Mouse (Mus musculus) cerebellum, adult (tissue): Measurements from ENCODE around the gene Gm4869.
"Not testable (repeated sequence)": the region's sequence is repeated elsewhere in the genome, so short reads cannot be mapped to it uniquely, and the experiment has no call there.

Experiments used
- ATAC-seq: cut with Nextera tagmentation; 2 replicates; pipeline ENCODE4 v1.9.2; 2017; ENCODE audit warnings: mild to moderate bottlenecking, moderate library complexity, mixed read lengths; ENCODE audit not compliant: insufficient number of reproducible peaks, low FRiP score, low TSS enrichment

Gm4869 gene

DNA sequence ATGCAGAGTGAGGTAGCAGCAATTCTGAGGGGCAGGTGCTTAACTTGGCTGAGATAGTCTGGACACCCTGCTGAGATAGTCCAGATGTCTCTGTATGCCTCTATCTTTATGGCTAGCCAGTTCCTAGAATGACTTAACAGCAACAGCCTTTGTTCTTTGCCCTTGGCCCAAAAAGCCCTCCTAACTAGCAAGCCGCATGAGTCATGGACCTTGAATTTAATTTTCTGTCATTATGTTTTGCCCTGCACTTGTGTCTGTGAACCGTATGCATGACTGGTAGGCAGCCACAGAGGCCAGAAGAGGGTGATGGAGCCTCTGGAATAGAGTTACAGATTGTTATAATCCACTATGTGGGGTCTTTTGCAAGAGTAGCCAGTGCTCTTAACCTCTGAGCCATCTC is 17.7 kb downstream of the Gm4869 start:
- not testable (repeated sequence) for ATAC-seq

DNA sequence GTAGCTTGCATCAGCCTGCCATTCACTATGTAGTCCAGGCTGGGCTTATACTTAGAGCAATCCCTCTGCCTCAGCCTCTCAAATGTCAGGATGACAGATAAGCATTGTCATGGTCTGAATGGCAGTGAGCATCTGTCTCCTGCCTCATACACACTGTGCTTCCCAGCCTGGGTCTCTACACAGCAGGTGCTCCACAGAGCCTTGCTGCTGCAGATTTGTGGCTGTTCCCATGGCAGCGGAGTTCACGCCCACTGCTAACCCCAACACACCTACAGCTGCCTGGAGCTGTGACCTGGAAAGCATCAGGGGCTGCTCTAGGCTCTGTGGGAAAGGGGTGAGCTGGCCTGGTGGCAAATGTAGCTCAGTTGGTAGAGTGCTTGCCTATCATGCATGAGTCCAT is 19.5 kb downstream of the Gm4869 start:
- no peak for ATAC-seq

DNA sequence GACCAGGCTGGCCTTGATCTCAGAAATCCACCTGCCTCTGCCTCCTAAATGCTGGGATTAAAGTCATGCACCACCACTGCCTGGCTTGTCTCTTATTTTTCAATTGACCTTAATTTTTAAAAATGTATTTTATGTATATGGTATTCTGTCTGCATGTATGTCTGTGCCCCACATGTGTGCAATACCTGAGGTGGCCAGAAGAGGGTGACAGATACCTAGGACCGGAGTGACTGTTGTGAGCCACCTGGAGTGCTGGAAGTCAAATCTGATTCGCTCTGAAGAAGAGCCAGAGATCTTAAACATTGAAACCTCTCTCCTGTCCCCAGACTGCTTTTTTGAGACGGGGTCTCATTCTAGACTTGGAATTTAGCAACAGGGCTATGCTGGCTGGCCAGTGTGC is 26.9 kb downstream of the Gm4869 start:
- no peak for ATAC-seq

DNA sequence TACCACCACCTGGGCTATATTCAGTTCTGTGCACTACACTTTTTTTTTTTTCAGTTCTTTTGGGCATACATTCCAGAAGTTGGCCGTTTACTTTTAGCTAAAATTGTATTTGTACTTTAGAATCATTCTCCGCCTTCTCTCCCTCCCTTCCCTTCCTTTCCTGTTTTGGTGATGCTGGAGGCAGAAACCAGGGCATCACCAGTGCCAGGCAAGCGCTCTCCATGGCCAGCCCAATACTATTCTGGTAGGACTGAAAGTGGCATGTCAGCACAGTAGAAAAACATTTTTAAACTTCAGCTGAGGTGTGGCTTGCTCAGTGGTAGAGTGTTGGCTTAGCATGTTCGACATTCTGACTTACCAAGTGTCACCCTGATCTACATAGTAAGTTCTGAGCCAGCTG is 36.0 kb downstream of the Gm4869 start:
- ATAC-seq, result no peak

DNA sequence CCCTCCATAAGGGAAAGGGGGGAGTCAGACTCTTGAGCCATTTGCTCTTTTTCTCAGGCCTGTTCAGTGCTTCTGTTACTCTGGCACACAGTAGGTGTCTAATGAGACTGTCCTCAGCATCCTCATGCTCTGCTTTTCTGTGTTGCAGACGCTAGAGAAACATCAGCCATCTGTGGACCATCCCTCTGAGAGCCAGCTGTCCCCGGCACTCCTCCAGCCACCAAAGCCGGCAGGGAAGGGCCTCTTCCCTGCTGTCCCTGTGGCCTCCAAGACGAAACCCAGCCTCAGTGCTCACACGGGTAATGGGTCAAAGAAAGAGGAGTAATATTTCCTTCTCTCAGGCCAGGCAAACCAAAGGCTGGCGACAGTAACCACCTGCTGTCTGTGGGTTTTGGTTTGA is 45.7 kb downstream of the Gm4869 start:
- no peak for ATAC-seq

- no peak for ATAC-seq
Measured at GRCm38 (mm10) chr5:140492684-140493233, 47.3 kb downstream of the Gm4869 start.

GRCm38 (mm10) chr5:140498176-140498575 is 52.7 kb downstream of the Gm4869 start:
- ATAC-seq, result no peak

DNA sequence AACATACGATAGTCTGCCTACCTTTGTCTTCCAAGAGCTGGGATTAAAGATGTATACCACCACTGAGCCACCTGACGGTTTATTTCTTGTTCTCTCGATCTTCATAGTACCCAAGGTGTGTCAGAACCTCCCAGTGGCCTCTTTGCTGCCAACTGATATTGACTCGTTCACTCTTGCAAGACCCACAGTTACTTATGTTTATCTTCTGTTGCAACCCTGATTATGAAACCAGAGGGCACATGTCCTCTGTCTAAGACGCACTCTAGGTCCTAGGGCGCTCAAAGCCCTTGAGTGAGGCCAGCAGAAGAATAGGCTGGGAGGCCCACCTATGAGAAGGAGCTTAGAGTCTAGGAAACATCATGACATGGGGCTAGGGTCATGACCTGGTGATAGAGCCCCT is 55.3 kb downstream of the Gm4869 start:
- ATAC-seq, result no peak

GRCm38 (mm10) chr5:140501982-140502836 is 56.8 kb downstream of the Gm4869 start:
- ATAC-seq, result no peak

DNA sequence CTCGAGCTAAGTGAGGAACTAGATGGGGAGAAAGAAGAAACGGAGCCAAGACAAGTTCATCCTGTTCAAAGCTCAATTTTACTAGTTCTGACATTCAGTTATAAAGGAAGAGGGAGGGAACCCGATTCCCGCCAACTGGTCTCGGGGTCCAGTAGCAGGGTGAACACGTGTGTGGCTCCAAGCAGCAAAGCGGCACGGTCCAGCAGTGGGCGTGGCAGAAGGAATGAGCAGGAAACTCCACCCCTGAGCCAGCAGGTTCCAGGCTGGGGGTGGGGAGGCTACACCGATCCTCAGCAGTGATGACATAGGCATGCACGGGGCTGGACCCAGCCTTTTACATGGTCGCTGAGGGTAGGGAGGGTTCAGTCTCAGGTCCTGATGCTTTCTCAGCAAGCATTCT is 57.5 kb downstream of the Gm4869 start:
- not testable (repeated sequence) for ATAC-seq

- ATAC-seq, result peak; percentile 95
Measured at GRCm38 (mm10) chr5:140505208-140505780, 59.8 kb downstream of the Gm4869 start, which contains the start of gene Chst12. Gene Chst12, plus strand, starts transcription at chr5:140505550.

DNA sequence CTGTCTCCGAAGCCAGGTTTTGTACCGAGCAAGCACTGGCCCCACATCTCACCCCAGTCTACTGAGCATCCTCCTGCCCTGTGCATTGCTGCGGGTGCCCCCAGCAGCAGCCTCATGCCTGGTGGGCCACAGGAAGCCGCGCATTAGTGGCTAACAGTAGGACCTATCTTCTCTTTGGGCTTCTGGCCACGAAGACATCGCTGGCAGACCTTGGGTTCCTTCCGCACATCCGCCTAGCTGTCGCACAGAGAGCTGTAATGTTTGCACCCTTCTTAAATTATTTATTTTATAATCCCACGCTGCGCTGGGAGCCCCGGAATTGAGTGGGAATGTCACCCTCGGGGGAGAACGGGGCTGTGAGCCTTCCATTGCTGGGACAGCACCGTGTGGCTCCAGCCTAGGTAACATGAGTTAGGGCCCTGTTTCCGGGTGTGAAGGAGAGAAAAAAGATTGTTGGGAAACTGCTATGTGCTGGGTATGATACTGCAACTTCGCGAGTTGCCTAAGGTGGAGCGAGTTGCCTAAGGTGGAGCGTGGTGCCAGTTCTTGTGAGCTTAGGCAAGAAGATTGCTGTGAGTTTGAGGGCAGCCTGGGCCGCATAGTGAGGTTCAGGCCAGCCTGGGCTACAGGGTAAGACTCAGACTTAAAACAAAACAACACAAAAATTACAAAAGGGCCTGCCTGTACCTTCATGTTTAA is 60.8 kb downstream of the Gm4869 start:
- ATAC-seq, result no peak

GRCm38 (mm10) chr5:140507466-140508208 is 62.2 kb downstream of the Gm4869 start:
- ATAC-seq, result no peak

- no peak for ATAC-seq
Measured at GRCm38 (mm10) chr5:140508686-140509085, 63.2 kb downstream of the Gm4869 start.

DNA sequence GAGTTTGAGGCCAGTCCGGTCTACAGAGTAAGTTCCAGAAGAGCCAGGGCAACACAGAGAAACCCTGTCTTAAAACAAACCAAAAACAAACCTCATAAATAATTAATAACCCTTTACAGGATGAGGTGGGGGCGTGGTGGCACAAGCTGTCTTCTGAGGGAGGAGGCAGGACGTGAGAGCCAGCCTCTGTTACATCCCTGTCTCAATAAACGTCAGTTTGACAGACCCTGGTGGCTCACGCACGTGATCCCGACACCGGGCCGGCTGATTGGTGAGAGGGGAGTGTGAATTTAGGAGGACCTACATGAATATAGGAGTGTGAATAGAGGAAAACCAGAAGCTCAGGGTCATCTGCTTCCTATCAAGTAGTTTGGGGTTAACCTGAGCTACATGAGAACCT is 63.8 kb downstream of the Gm4869 start:
- no peak for ATAC-seq

- ATAC-seq, result no peak
Measured at GRCm38 (mm10) chr5:140510012-140511000, 64.9 kb downstream of the Gm4869 start.

- ATAC-seq, result no peak
Measured at GRCm38 (mm10) chr5:140513921-140514320, 68.5 kb downstream of the Gm4869 start.

DNA sequence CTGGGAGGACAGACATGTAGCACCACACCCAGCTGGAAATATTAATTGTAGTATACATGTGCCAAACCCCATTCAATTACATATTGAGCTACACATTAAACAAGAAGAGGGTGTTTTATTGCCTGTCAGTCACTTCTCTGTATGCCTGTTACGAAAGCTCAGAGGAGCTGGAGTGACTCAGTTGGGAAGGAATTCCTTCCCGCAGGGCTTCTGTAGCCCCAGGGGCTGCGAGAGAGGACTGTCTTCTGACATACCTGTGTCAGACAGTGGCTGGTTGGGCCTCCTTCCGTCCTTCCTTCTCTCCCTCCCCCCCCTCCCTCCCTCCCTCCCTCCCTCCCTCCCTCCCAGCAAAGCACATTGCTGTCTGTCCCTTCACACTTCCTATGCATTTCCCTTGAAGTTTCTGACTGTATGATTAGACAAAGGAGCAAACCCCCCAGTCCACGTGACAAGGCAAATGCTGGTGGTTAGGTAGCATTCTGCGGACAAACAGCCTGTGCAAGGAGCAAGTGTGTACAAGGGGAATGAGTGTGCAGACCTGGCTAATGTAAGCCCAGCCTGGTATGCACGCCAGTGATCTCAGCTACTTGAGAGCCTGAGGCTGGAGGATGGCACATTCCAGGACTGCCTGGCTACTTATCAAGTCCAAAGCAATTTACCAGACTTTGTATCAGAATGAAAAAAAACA is 69.5 kb downstream of the Gm4869 start:
- no peak for ATAC-seq
